Mouse (Mus musculus): Measurements from ENCODE around the gene Zbtb7a.

Zbtb7a gene

GRCm38 (mm10) chr10:81191342-81191982, 56.4 kb downstream of the Zbtb7a start:
- DNase-seq = peak; percentile 26

- peak; percentile 83 for DNase-seq
Observed at GRCm38 (mm10) chr10:81192270-81192967, 57.4 kb downstream of the Zbtb7a start.

- peak; percentile 55 for DNase-seq
Observed at GRCm38 (mm10) chr10:81192968-81193501, 58.0 kb downstream of the Zbtb7a start.

- DNase-seq = no peak
Observed at GRCm38 (mm10) chr10:81193991-81194774, 59.2 kb downstream of the Zbtb7a start.

GRCm38 (mm10) chr10:81195300-81195699, 60.3 kb downstream of the Zbtb7a start:
- DNase-seq = no peak

- no peak for DNase-seq
Observed at GRCm38 (mm10) chr10:81196470-81197065, 61.5 kb downstream of the Zbtb7a start.

GRCm38 (mm10) chr10:81197305-81197704, 62.3 kb downstream of the Zbtb7a start:
- no peak for DNase-seq

GRCm38 (mm10) chr10:81198230-81198629, 63.2 kb downstream of the Zbtb7a start:
- peak; percentile 30 for DNase-seq

GRCm38 (mm10) chr10:81198990-81199389, 64.0 kb downstream of the Zbtb7a start:
- no peak for DNase-seq

GRCm38 (mm10) chr10:81200141-81200540, 65.1 kb downstream of the Zbtb7a start:
- DNase-seq = no peak

GRCm38 (mm10) chr10:81200605-81201287, 65.7 kb downstream of the Zbtb7a start:
- no peak for DNase-seq

GRCm38 (mm10) chr10:81201807-81202758, 67.1 kb downstream of the Zbtb7a start, which contains the start of gene Nmrk2:
Gene Nmrk2 (minus strand): TSS chr10:81202051.
- no peak for DNase-seq

Measured in kidney, adult 11 months (tissue).